Mouse (Mus musculus): ENCODE measurements around the gene Col13a1. TPM values are rescaled to one million over a fixed set of nuclear protein-coding genes. Genes with fewer than 3 reads are reported as not detected.

Gene Col13a1
- polyA plus RNA-seq, 1 experiment from 2014 or later = 3.5 TPM

Other genes starting within 250 kb of the Col13a1 start
- gene H2afy2, start 195.0 kb downstream of the Col13a1 start, polyA plus RNA-seq (2015; fragmentation: Nextera tagmentation; extraction: Ambion mirVana) = 232 and 258 TPM in 2 replicates
- 0.35 and 0.68 TPM in 2 replicates for gene Neurog3, start 154.0 kb upstream of the Col13a1 start, polyA plus RNA-seq (2015; fragmentation: Nextera tagmentation; extraction: Ambion mirVana)
- 114 and 139 TPM in 2 replicates for gene Fam241b, start 164.8 kb upstream of the Col13a1 start, polyA plus RNA-seq (2015; fragmentation: Nextera tagmentation; extraction: Ambion mirVana)